In genomic region chr19:5745756-5746710, GRCm38 (mm10) we compare ENCODE assay signal across 9 mouse cellular contexts. TPM values are rescaled to one million over a fixed set of nuclear protein-coding genes. Genes with fewer than 3 reads are reported as not detected.
DNase-seq lines count a peak whose midpoint lies in the region; ATAC-seq and TF ChIP-seq lines count a peak whose summit lies in the region.
"Had no signal": no experiment of that assay in that cellular context is flagged by ENCODE, and none has a peak within 500 bp of the region (broad histone marks: within the 10 kb centered on the region; RNA-seq: fewer than 3 reads in every experiment).

No protein-coding gene starts in this region.

- ATAC-seq in kidney, postnatal 0 days (replicated peaks; ENCODE audit: low FRiP score, low read depth): no peak
- ATAC-seq in intestine, embryonic 16.5 days: no peak
- ATAC-seq in neural tube, embryonic 11.5 days (ENCODE audit: insufficient read depth, low FRiP score, low TSS enrichment): no peak

- TF ChIP-seq POLR2A in brain, embryonic 14.5 days (IDR thresholded peaks at IDR 0.05; ENCODE audit: borderline replicate concordance, extremely low read depth, insufficient read depth, insufficient read length, poor library complexity, severe bottlenecking): no peak
- no peak for TF ChIP-seq POLR2A in thymus, adult 2 months (IDR thresholded peaks at IDR 0.05; ENCODE audit: control insufficient read depth, extremely low read depth, insufficient read depth, low read length, poor library complexity)

- peak overlapping the region; percentile 56 for H3K9ac ChIP-seq in kidney, postnatal 0 days (ENCODE audit: low read depth, low read length)
- H3K9ac ChIP-seq in intestine, embryonic 16.5 days (ENCODE audit: low read depth, low read length): peak overlapping the region; percentile 56
- H3K9ac ChIP-seq in neural tube, embryonic 11.5 days (ENCODE audit: low read length): 0 out of 2 replicates have a peak overlapping the region, but pooled peaks have one; percentile 16

- DNase-seq in kidney, postnatal 0 days (ENCODE audit: low spot score): no peak
- no peak for DNase-seq in kidney, adult 8-10 months
- peak; percentile 34 for DNase-seq in brain, embryonic 14.5 days (ENCODE audit: low read depth)
- peak; percentile 26 for DNase-seq in neural tube, embryonic 11.5 days (ENCODE audit: low spot score)
- no peak for DNase-seq in urinary bladder, postnatal 25 days (ENCODE audit: low spot score)
- no peak for DNase-seq in thymus, adult 2 months
- no peak for DNase-seq in heart, adult 8-10 months (ENCODE audit: low spot score)

- no peaks in the 10 kb centered on the region for H3K9me3 ChIP-seq in kidney, postnatal 0 days (replicated peaks; ENCODE audit: low read length)
- H3K9me3 ChIP-seq in intestine, embryonic 16.5 days (ENCODE audit: control insufficient read depth, low read length): no peaks in the 10 kb centered on the region
- no peaks in the 10 kb centered on the region; the same call in 1 of the 2 replicates for H3K9me3 ChIP-seq in neural tube, embryonic 11.5 days (ENCODE audit: control insufficient read depth, low read length)

- H3K4me2 ChIP-seq in kidney, postnatal 0 days (ENCODE audit: low read length): peak overlapping the region; percentile 54
- peak overlapping the region; percentile 45 for H3K4me2 ChIP-seq in intestine, embryonic 16.5 days (ENCODE audit: low read depth, low read length)
- H3K4me2 ChIP-seq in neural tube, embryonic 11.5 days (ENCODE audit: low read depth): peak overlapping the region; percentile 39

- 9% methylated on average over 34 of the region's 36 CpGs for WGBS in kidney, postnatal 0 days
- WGBS in intestine, embryonic 16.5 days: 10% methylated on average over 36 of the region's 36 CpGs
- 3% methylated on average over 36 of the region's 36 CpGs for WGBS in neural tube, embryonic 11.5 days
- 56% methylated on average over 36 of the region's 36 CpGs for WGBS in thymus, adult 2 months

- H3K27ac ChIP-seq in kidney, postnatal 0 days: no peak overlapping the region
- no peak overlapping the region for H3K27ac ChIP-seq in intestine, embryonic 16.5 days (ENCODE audit: low read length)
- no peak overlapping the region for H3K27ac ChIP-seq in neural tube, embryonic 11.5 days (ENCODE audit: low read depth, low read length)
- H3K27ac ChIP-seq in thymus, adult 2 months (ENCODE audit: control insufficient read depth, insufficient read depth, low read length): no peak overlapping the region

- H3K27me3 ChIP-seq in kidney, postnatal 0 days (ENCODE audit: insufficient read depth, low read length): peaks cover 4% of the 10 kb centered on the region; the same call in 1 of the 2 replicates
- H3K27me3 ChIP-seq in intestine, embryonic 16.5 days (replicated peaks; ENCODE audit: control insufficient read depth, insufficient read depth, low read length): peaks cover 13% of the 10 kb centered on the region; the same call in 1 of the 2 replicates
- peaks cover 56% of the 10 kb centered on the region for H3K27me3 ChIP-seq in neural tube, embryonic 11.5 days (ENCODE audit: control insufficient read depth, insufficient read depth, low read length)
- peaks cover 18% of the 10 kb centered on the region; the same call in 1 of the 2 replicates for H3K27me3 ChIP-seq in thymus, adult 2 months (ENCODE audit: control insufficient read depth, insufficient read depth, low read length)

- no peaks in the 10 kb centered on the region for H3K36me3 ChIP-seq in kidney, postnatal 0 days (ENCODE audit: insufficient read depth, low read length)
- no peaks in the 10 kb centered on the region for H3K36me3 ChIP-seq in intestine, embryonic 16.5 days (ENCODE audit: control insufficient read depth, insufficient read depth, low read length)
- no peaks in the 10 kb centered on the region for H3K36me3 ChIP-seq in neural tube, embryonic 11.5 days (ENCODE audit: control insufficient read depth, insufficient read depth, low read length)
- no peaks in the 10 kb centered on the region for H3K36me3 ChIP-seq in thymus, adult 2 months (ENCODE audit: control insufficient read depth, insufficient read depth, low read length)

- TF ChIP-seq CTCF in kidney, postnatal 0 days (IDR thresholded peaks at IDR 0.05; ENCODE audit: low read depth): no peak
- TF ChIP-seq CTCF in brain, embryonic 14.5 days (IDR thresholded peaks at IDR 0.05; ENCODE audit: borderline replicate concordance, extremely low read depth, insufficient read depth, insufficient read length): no peak
- no peak for TF ChIP-seq CTCF in thymus, adult 2 months (IDR thresholded peaks at IDR 0.05; ENCODE audit: borderline replicate concordance, control insufficient read depth, extremely low read depth, insufficient read depth, low read length, poor library complexity)

- peak overlapping the region; percentile 14 for H3K4me3 ChIP-seq in kidney, postnatal 0 days (replicated peaks; ENCODE audit: low read depth, low read length)
- peak overlapping the region; percentile 27 for H3K4me3 ChIP-seq in intestine, embryonic 16.5 days (ENCODE audit: low read length)
- peak overlapping the region; percentile 20; the same call in 1 of the 2 replicates for H3K4me3 ChIP-seq in neural tube, embryonic 11.5 days (ENCODE audit: low read depth, low read length)
- no peak overlapping the region for H3K4me3 ChIP-seq in thymus, adult 2 months (ENCODE audit: control insufficient read depth, insufficient read depth, low read length)

- peaks cover 27% of the 10 kb centered on the region for H3K4me1 ChIP-seq in kidney, postnatal 0 days (replicated peaks; ENCODE audit: insufficient read depth, low read length)
- peaks cover 30% of the 10 kb centered on the region for H3K4me1 ChIP-seq in intestine, embryonic 16.5 days (ENCODE audit: control insufficient read depth, insufficient read depth, low read length)
- H3K4me1 ChIP-seq in neural tube, embryonic 11.5 days (ENCODE audit: control insufficient read depth, insufficient read depth, low read length): peaks cover 24% of the 10 kb centered on the region
- H3K4me1 ChIP-seq in thymus, adult 2 months (replicated peaks; ENCODE audit: control insufficient read depth, insufficient read depth, low read length): 0 out of 2 replicates have a peak, but pooled peaks cover 3% of the 10 kb centered on the region

RNA-seq across cellular contexts. Expression of gene Ltbp3, which starts 5.3 kb away (rescaled TPM):
- 22.3 and 23.9 TPM in 2 replicates for polyA plus RNA-seq in kidney, postnatal 0 days (2015; fragmentation: Nextera tagmentation; extraction: Ambion mirVana)
- 52.1 and 70.3 TPM in 2 replicates for polyA plus RNA-seq in brain, embryonic 14.5 days (2012; rRNA removed)
- 14.0 and 20.8 TPM in 2 replicates for polyA plus RNA-seq in intestine, embryonic 16.5 days (2015; fragmentation: Nextera tagmentation; extraction: Ambion mirVana)
- 5.2 and 9.7 TPM in 2 replicates for polyA plus RNA-seq in neural tube, embryonic 11.5 days (2014; fragmentation: Nextera tagmentation; extraction: Ambion mirVana)
- 29.5 and 37.7 TPM in 2 replicates for polyA plus RNA-seq in thymus, adult 2 months (2012; rRNA removed)
- total RNA-seq in heart, adult 8-10 months (2022): 10 to 100 TPM; 28.2 to 33.1 (median 31.7) TPM

RNA-seq across cellular contexts. Expression of gene Fam89b, which starts 16.6 kb away (rescaled TPM):
- 91.0 and 92.7 TPM in 2 replicates for polyA plus RNA-seq in kidney, postnatal 0 days (2015; fragmentation: Nextera tagmentation; extraction: Ambion mirVana)
- polyA plus RNA-seq in brain, embryonic 14.5 days (2012; rRNA removed): 258 and 404 TPM in 2 replicates
- 56.6 and 57.8 TPM in 2 replicates for polyA plus RNA-seq in intestine, embryonic 16.5 days (2015; fragmentation: Nextera tagmentation; extraction: Ambion mirVana)
- polyA plus RNA-seq in neural tube, embryonic 11.5 days (2014; fragmentation: Nextera tagmentation; extraction: Ambion mirVana): 167 and 184 TPM in 2 replicates
- polyA plus RNA-seq in thymus, adult 2 months (2012; rRNA removed): 300 and 312 TPM in 2 replicates
- total RNA-seq in heart, adult 8-10 months (2022): 10 to 100 TPM; 22.8 to 26.9 (median 24.2) TPM

RNA-seq across cellular contexts. Expression of gene Ehbp1l1, which starts 19.9 kb away (rescaled TPM):
- 14.3 and 15.0 TPM in 2 replicates for polyA plus RNA-seq in kidney, postnatal 0 days (2015; fragmentation: Nextera tagmentation; extraction: Ambion mirVana)
- 18.3 and 20.4 TPM in 2 replicates for polyA plus RNA-seq in brain, embryonic 14.5 days (2012; rRNA removed)
- 48.6 and 49.7 TPM in 2 replicates for polyA plus RNA-seq in intestine, embryonic 16.5 days (2015; fragmentation: Nextera tagmentation; extraction: Ambion mirVana)
- polyA plus RNA-seq in neural tube, embryonic 11.5 days (2014; fragmentation: Nextera tagmentation; extraction: Ambion mirVana): 5.1 and 6.8 TPM in 2 replicates
- 55.6 and 61.8 TPM in 2 replicates for polyA plus RNA-seq in thymus, adult 2 months (2012; rRNA removed)
- total RNA-seq in heart, adult 8-10 months (2022): 100 to 1,000 TPM; 145 to 158 (median 149) TPM

RNA-seq across cellular contexts. Expression of gene Scyl1, which starts 25.2 kb away (rescaled TPM):
- 63.5 and 65.1 TPM in 2 replicates for polyA plus RNA-seq in kidney, postnatal 0 days (2015; fragmentation: Nextera tagmentation; extraction: Ambion mirVana)
- polyA plus RNA-seq in brain, embryonic 14.5 days (2012; rRNA removed): 130 and 153 TPM in 2 replicates
- polyA plus RNA-seq in intestine, embryonic 16.5 days (2015; fragmentation: Nextera tagmentation; extraction: Ambion mirVana): 58.9 and 64.3 TPM in 2 replicates
- polyA plus RNA-seq in neural tube, embryonic 11.5 days (2014; fragmentation: Nextera tagmentation; extraction: Ambion mirVana): 63.9 and 67.4 TPM in 2 replicates
- polyA plus RNA-seq in thymus, adult 2 months (2012; rRNA removed): 107 and 113 TPM in 2 replicates
- 10 to 100 TPM; 63.3 to 70.6 (median 67.2) TPM for total RNA-seq in heart, adult 8-10 months (2022)

RNA-seq across cellular contexts. Expression of gene Kcnk7, which starts 41.9 kb away (rescaled TPM):
- polyA plus RNA-seq in kidney, postnatal 0 days (2015; fragmentation: Nextera tagmentation; extraction: Ambion mirVana): 0.32 and 0.33 TPM in 2 replicates
- 0.13 TPM in 1 of 2 replicates, not detected in the other for polyA plus RNA-seq in brain, embryonic 14.5 days (2012; rRNA removed)
- polyA plus RNA-seq in intestine, embryonic 16.5 days (2015; fragmentation: Nextera tagmentation; extraction: Ambion mirVana): 0.13 and 0.34 TPM in 2 replicates
- not detected in 2 replicates for polyA plus RNA-seq in neural tube, embryonic 11.5 days (2014; fragmentation: Nextera tagmentation; extraction: Ambion mirVana)
- polyA plus RNA-seq in thymus, adult 2 months (2012; rRNA removed): 0.97 and 1.0 TPM in 2 replicates
- total RNA-seq in heart, adult 8-10 months (2022): not detected
- total RNA-seq: liver, adult 2 months had no signal
- polyA plus RNA-seq: liver, adult 2 months had no signal

Comparison
In these comparisons a context has a peak if more than half of its experiments do, and no peak if none do; other contexts are left out.
1. DNase-seq: peak in brain, embryonic 14.5 days (single experiment) and neural tube, embryonic 11.5 days (single experiment); none in kidney, postnatal 0 days (single experiment), kidney, adult 8-10 months (0 of 2), urinary bladder, postnatal 25 days (single experiment), thymus, adult 2 months (single experiment) and heart, adult 8-10 months (single experiment).
2. Peak in every context shown above with its lines, with median percentiles within 50 percentile points of each other: H3K4me2 ChIP-seq and H3K9ac ChIP-seq.